Mouse (Mus musculus) stomach, postnatal 0 days (tissue): ENCODE measurements around the gene Samd4. TPM values are rescaled to one million over a fixed set of nuclear protein-coding genes. Genes with fewer than 3 reads are reported as not detected.

Experiments
- ATAC-seq: fragments of 200-750 bp; cut with Nextera tagmentation; 2 replicates; pipeline ENCODE4 v1.8.0; 2017; ENCODE audit not compliant: low FRiP score, low TSS enrichment
- DNase-seq: peaks from one replicate; pipeline ENCODE4 v3.0.0-alpha.2; 2016; ENCODE audit warnings: low spot score
- H3K27ac ChIP-seq: fragments of 300-500 bp; sonication (generic); replicated peaks from 2 replicates; pipeline ENCODE4 v1.5.1; 2014; ENCODE audit warnings: mild to moderate bottlenecking, control low read depth
- H3K27me3 ChIP-seq: fragments of 300-500 bp; sonication (generic); 2 replicates; pipeline ENCODE4 v1.6.1; 2014; ENCODE audit warnings: low read length; ENCODE audit not compliant: control insufficient read depth, insufficient read depth
- H3K36me3 ChIP-seq: fragments of 300-500 bp; sonication (generic); 2 replicates; pipeline ENCODE4 v1.6.1; 2014; ENCODE audit warnings: low read length, mixed read lengths; ENCODE audit not compliant: control insufficient read depth, insufficient read depth
- H3K4me1 ChIP-seq: fragments of 300-500 bp; sonication (generic); replicated peaks from 2 replicates; pipeline ENCODE4 v1.6.1; 2014; ENCODE audit warnings: antibody characterized with exemption; ENCODE audit not compliant: control insufficient read depth, insufficient read depth
- H3K4me2 ChIP-seq: fragments of 300-500 bp; sonication (generic); replicated peaks from 2 replicates; pipeline ENCODE4 v1.6.1; 2014; ENCODE audit warnings: low read depth, mild to moderate bottlenecking, control low read depth, moderate library complexity
- H3K4me3 ChIP-seq: fragments of 300-500 bp; sonication (generic); 2 replicates; pipeline ENCODE4 v1.5.1; 2014; ENCODE audit warnings: low read depth, low read length, control low read depth
- H3K9ac ChIP-seq: fragments of 300-500 bp; sonication (generic); 2 replicates; pipeline ENCODE4 v1.6.1; 2014; ENCODE audit warnings: mild to moderate bottlenecking, low read length, control low read depth, mixed read lengths
- H3K9me3 ChIP-seq: fragments of 300-500 bp; sonication (generic); 2 replicates; pipeline ENCODE4 v1.6.1; 2016; ENCODE audit warnings: low read length; ENCODE audit not compliant: control insufficient read depth
- CTCF ChIP-seq: IDR thresholded peaks from 2 replicates; pipeline ENCODE4 v1.5.1; 2016; ENCODE audit warnings: antibody characterized with exemption, low read depth, mild to moderate bottlenecking, moderate library complexity
- EP300 ChIP-seq: optimal IDR thresholded peaks from 2 replicates; pipeline ENCODE3; 2016; ENCODE audit warnings: antibody characterized with exemption
- WGBS: fragments of 180-500 bp; shearing (Covaris S2); extraction: QIAGEN DNeasy Blood & Tissue Kit; methylation state at CpG from one replicate; pipeline ENCODE4 v1.1.7; 2014; 5-methylcytosine and 5-hydroxymethylcytosine counted together
- polyA plus RNA-seq: library from polyadenylated mRNA; unstranded; fragments of >200 nt; fragmentation: Nextera tagmentation; extraction: Ambion mirVana; gene quantifications from 2 replicates; pipeline ENCODE4 v1.2.1, GENCODE M21; 2015

The Samd4 gene
- polyA plus RNA-seq, 1 experiment from 2014 or later = 4.1 TPM

DNA sequence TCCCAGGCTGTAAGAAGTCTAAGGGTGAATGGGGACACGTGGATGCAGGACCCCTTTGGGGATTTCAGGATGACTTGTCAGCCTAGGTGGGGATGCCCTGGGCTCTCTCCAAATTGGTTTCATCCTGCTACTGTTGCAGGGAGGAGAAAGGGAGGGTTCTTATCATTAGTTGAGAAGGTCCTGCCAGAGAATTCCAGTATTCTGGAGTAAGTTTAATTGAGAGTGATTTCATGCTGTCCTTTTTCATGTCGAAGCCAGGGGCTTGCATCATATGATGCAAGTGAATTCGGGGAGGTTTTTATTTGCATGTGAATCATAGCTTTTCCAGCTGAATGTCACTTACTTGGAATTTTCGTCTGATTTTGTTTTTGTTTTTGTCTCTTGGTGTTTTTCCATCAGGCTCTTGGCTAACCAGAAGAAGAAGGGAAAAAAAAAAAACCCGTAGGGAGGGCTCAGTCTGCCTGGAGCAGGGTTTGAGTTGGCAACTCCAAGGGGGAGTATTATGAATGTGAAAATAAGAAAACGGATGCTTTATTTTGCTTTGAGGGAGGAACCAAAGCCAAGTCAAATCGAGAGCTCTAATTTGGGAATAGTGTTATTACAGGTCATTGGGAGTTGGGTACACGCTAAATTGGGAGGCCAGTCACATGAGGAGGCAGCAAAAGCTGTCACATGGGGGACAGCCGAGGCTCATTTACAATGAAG is 116.8 kb downstream of the Samd4 start:
- 45% methylated on average over 9 of the region's 9 CpGs for WGBS
- H3K27ac ChIP-seq = no peak overlapping the region
- TF ChIP-seq CTCF (0 out of 2 replicates have a peak, but pooled peaks have one; percentile 6), EP300 (no peak)
- DNase-seq = no peak
- 0 out of 2 replicates have a peak overlapping the region, but pooled peaks have one; percentile 5 for H3K4me2 ChIP-seq
- H3K27me3 ChIP-seq = no peaks in the 10 kb centered on the region
- H3K9ac ChIP-seq = no peak overlapping the region
- no peaks in the 10 kb centered on the region; the same call in 1 of the 2 replicates for H3K4me1 ChIP-seq
- no peak for ATAC-seq
- no peaks in the 10 kb centered on the region for H3K36me3 ChIP-seq
- no peaks in the 10 kb centered on the region for H3K9me3 ChIP-seq
- H3K4me3 ChIP-seq = no peak overlapping the region

DNA sequence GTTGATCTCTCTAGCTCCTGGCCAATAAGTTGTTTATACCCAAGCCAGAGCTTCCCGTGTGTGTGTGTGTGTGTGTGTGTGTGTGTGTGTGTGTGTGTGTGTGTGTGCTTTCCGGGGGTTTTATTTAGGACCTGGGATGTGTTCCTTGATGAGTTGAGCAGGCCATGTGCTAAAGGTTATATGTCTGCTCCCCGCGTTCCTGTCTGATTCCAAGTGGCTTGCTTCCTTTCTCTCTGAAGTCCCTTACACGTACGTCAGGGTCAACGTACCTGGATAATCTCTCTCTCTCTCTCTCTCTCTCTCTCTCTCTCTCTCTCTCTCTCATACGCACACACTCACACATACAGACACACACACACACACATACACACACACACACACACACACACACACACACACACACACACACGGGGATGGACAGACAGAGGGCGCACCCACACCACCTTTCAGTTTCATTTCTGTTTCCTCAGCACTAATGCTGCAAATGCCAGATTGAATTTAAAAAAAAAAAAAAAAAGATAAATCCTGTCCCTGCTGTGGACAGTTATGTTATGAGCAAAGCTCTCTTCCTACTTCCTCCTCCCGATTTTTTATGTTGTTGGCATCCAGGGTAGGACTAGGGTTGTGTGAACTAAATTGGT is 117.6 kb downstream of the Samd4 start:
- 63% methylated on average over 11 of the region's 11 CpGs for WGBS
- Histone ChIP-seq H3K9me3 (no peaks in the 10 kb centered on the region), H3K36me3 (no peaks in the 10 kb centered on the region), H3K4me3 (no peak overlapping the region), H3K9ac (no peak overlapping the region), H3K27ac (no peak overlapping the region), H3K4me2 (0 out of 2 replicates have a peak overlapping the region, but pooled peaks have one; percentile 5), H3K4me1 (no peaks in the 10 kb centered on the region; the same call in 1 of the 2 replicates), H3K27me3 (no peaks in the 10 kb centered on the region)
- ATAC-seq = no peak
- TF ChIP-seq CTCF = peak; percentile 44
- no peak for TF ChIP-seq EP300
- no peak for DNase-seq

GRCm38 (mm10) chr14:47000786-47001761 is 118.4 kb downstream of the Samd4 start:
- no peak for DNase-seq
- no peak overlapping the region for H3K9ac ChIP-seq
- WGBS = 54% methylated on average over 24 of the region's 24 CpGs

DNA sequence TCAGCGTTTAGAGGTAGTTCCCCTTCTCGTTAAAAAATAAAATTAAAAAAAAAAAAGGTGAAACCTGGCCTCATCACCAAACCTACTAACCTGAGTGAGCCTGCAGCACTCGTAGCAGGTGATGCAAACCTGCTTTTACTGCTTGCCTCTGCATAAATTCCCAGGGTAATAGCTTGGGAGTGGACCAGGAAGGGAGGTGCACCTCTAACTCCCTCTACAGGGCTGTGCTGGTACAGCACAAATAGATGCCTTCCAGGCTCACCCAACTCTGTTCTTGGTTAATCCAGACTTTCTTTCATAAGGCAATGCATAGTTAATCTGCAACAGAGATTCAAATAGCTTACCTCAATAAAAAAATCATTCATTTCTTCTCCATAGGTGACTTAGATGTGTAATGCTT is 121.5 kb downstream of the Samd4 start:
- Histone ChIP-seq H3K4me1 (no peaks in the 10 kb centered on the region; the same call in 1 of the 2 replicates), H3K4me3 (no peak overlapping the region), H3K27me3 (no peaks in the 10 kb centered on the region), H3K27ac (no peak overlapping the region), H3K9ac (no peak overlapping the region), H3K9me3 (no peaks in the 10 kb centered on the region), H3K4me2 (no peak overlapping the region), H3K36me3 (no peaks in the 10 kb centered on the region)
- ATAC-seq = no peak
- 27% methylated on average over 3 of the region's 3 CpGs for WGBS
- DNase-seq = no peak
- peak; percentile 68 for TF ChIP-seq CTCF
- TF ChIP-seq EP300 = no peak

More at GRCm38 (mm10) chr14:47000786-47001761, 118.4 kb downstream of the Samd4 start:
- no peak for TF ChIP-seq CTCF
- TF ChIP-seq EP300 = no peak
- Histone ChIP-seq H3K4me1 (no peaks in the 10 kb centered on the region; the same call in 1 of the 2 replicates), H3K27me3 (no peaks in the 10 kb centered on the region), H3K4me3 (no peak overlapping the region), H3K36me3 (no peaks in the 10 kb centered on the region), H3K27ac (no peak overlapping the region), H3K4me2 (no peak overlapping the region), H3K9me3 (no peaks in the 10 kb centered on the region)
- ATAC-seq = no peak

GRCm38 (mm10) chr14:47011171-47012139 is 128.8 kb downstream of the Samd4 start:
- H3K27ac ChIP-seq = no peak overlapping the region
- DNase-seq = no peak
- H3K4me3 ChIP-seq = no peak overlapping the region
- H3K4me2 ChIP-seq = no peak overlapping the region
- no peaks in the 10 kb centered on the region for H3K9me3 ChIP-seq
- no peaks in the 10 kb centered on the region for H3K27me3 ChIP-seq
- 59% methylated on average over 18 of the region's 18 CpGs for WGBS
- no peak overlapping the region for H3K9ac ChIP-seq
- H3K36me3 ChIP-seq = no peaks in the 10 kb centered on the region
- TF ChIP-seq CTCF (no peak), EP300 (no peak)
- no peaks in the 10 kb centered on the region for H3K4me1 ChIP-seq
- ATAC-seq = peak; percentile 24; the same call in 1 of the 2 replicates
